Mouse (Mus musculus) lung, adult 2 months (tissue): ENCODE data around the gene Fundc1. TPM values are rescaled to one million over a fixed set of nuclear protein-coding genes. Genes with fewer than 3 reads are reported as not detected.

Experiments used
- DNase-seq: peaks from one replicate; pipeline ENCODE4 v3.0.0; 2022
- H3K4me1 ChIP-seq: fragments of 200-500 bp; 2 replicates; pipeline ENCODE4 v1.6.1; 2011; ENCODE audit warnings: low read length; ENCODE audit not compliant: control insufficient read depth, insufficient read depth
- H3K4me3 ChIP-seq: fragments of 200-500 bp; replicated peaks from 2 replicates; pipeline ENCODE3; 2011; ENCODE audit warnings: low read depth, mild to moderate bottlenecking, control low read depth, low read length; ENCODE audit errors: extremely low read depth
- CTCF ChIP-seq: fragments of 200-500 bp; IDR thresholded peaks from 2 replicates; pipeline ENCODE4 v1.5.1; 2011; ENCODE audit warnings: mild to moderate bottlenecking, low read length, control low read depth; ENCODE audit not compliant: insufficient read depth
- POLR2A ChIP-seq: fragments of 200-500 bp; IDR thresholded peaks from 2 replicates; pipeline ENCODE4 v1.6.1; 2011; ENCODE audit warnings: low read depth, mild to moderate bottlenecking, control low read depth, low read length, borderline replicate concordance; ENCODE audit errors: extremely low read depth
- WGBS: fragments of 180-500 bp; shearing (Covaris S2); methylation state at CpG from one replicate; pipeline ENCODE4 v1.1.7; 2018; 5-methylcytosine and 5-hydroxymethylcytosine counted together
- polyA plus RNA-seq: library from polyadenylated mRNA; depleted of rRNA; stranded (reverse); fragments of >200 nt; gene quantifications from 2 replicates; pipeline ENCODE4 v1.2.3, GENCODE M21; 2012; rRNA removed

The Fundc1 gene
- 12.5 and 15.1 TPM in 2 replicates for polyA plus RNA-seq

- TF ChIP-seq CTCF (no peak), POLR2A (peak; percentile 57; the same call in 1 of the 2 replicates)
- 12% methylated on average over 30 of the region's 30 CpGs for WGBS
These were observed at the start of gene Fundc1 for GRCm38 (mm10) chrX:17571621-17572459. Gene Fundc1 (minus strand): TSS chrX:17572325.

GRCm38 (mm10) chrX:17611253-17611652 lies 39.1 kb upstream of the Fundc1 start:
- no peak for TF ChIP-seq POLR2A
- TF ChIP-seq CTCF: no peak
- Histone ChIP-seq H3K4me3 (no peak overlapping the region), H3K4me1 (no peaks in the 10 kb centered on the region)
- 53% methylated on average over 1 of the region's 1 CpGs for WGBS
- no peak for DNase-seq

More at GRCm38 (mm10) chrX:17571621-17572459, at the start of gene Fundc1:
- Histone ChIP-seq H3K4me3 (peak within 1 kb of the TSS; percentile 77), H3K4me1 (no peaks in the 10 kb centered on the region)
- peak; percentile 90 for DNase-seq

- Histone ChIP-seq H3K4me3 (no peak overlapping the region), H3K4me1 (no peaks in the 10 kb centered on the region)
- WGBS: 38% methylated on average over 1 of the region's 1 CpGs
- TF ChIP-seq POLR2A (no peak), CTCF (no peak)
- DNase-seq: no peak
These were observed 36.6 kb upstream of the Fundc1 start for GRCm38 (mm10) chrX:17608763-17609162.

- no peak for TF ChIP-seq CTCF
- no peak for TF ChIP-seq POLR2A
- no peak overlapping the region for H3K4me3 ChIP-seq
- WGBS: 55% methylated on average over 3 of the region's 3 CpGs
- no peaks in the 10 kb centered on the region for H3K4me1 ChIP-seq
- DNase-seq: no peak
These were observed 35.5 kb upstream of the Fundc1 start for GRCm38 (mm10) chrX:17607668-17608067.

- Histone ChIP-seq H3K4me1 (no peaks in the 10 kb centered on the region; the same call in 1 of the 2 replicates), H3K4me3 (no peak overlapping the region)
- no peak for TF ChIP-seq POLR2A
- no peak for TF ChIP-seq CTCF
- no peak for DNase-seq
These were observed 21.2 kb upstream of the Fundc1 start for GRCm38 (mm10) chrX:17593331-17593730.

- TF ChIP-seq POLR2A (no peak), CTCF (no peak)
- no peak overlapping the region for H3K4me3 ChIP-seq
- H3K4me1 ChIP-seq: no peaks in the 10 kb centered on the region; the same call in 1 of the 2 replicates
- 6% methylated on average over 1 of the region's 1 CpGs for WGBS
- DNase-seq: no peak
These were observed 18.6 kb upstream of the Fundc1 start for GRCm38 (mm10) chrX:17590745-17591144.

GRCm38 (mm10) chrX:17571271-17571620 lies 879 bp downstream of the Fundc1 start:
- DNase-seq: no peak
- H3K4me3 ChIP-seq: peak overlapping the region; percentile 77
- 33% methylated on average over 10 of the region's 10 CpGs for WGBS
- TF ChIP-seq CTCF (no peak), POLR2A (no peak)
- H3K4me1 ChIP-seq: no peaks in the 10 kb centered on the region

- TF ChIP-seq CTCF (no peak), POLR2A (no peak)
- 68% methylated on average over 2 of the region's 2 CpGs for WGBS
- peaks cover 4% of the 10 kb centered on the region for H3K4me1 ChIP-seq
These were observed 3.5 kb downstream of the Fundc1 start for GRCm38 (mm10) chrX:17568670-17569069.

GRCm38 (mm10) chrX:17565743-17566142 lies 6.4 kb downstream of the Fundc1 start:
- no peak for TF ChIP-seq POLR2A
- no peak for TF ChIP-seq CTCF

More at GRCm38 (mm10) chrX:17568670-17569069, 3.5 kb downstream of the Fundc1 start:
- H3K4me3 ChIP-seq: no peak overlapping the region
- no peak for DNase-seq

GRCm38 (mm10) chrX:17564732-17565131 lies 7.4 kb downstream of the Fundc1 start:
- DNase-seq: no peak

More at GRCm38 (mm10) chrX:17565743-17566142, 6.4 kb downstream of the Fundc1 start:
- DNase-seq: no peak
- Histone ChIP-seq H3K4me3 (no peak overlapping the region), H3K4me1 (peaks cover 4% of the 10 kb centered on the region)

More at GRCm38 (mm10) chrX:17564732-17565131, 7.4 kb downstream of the Fundc1 start:
- H3K4me3 ChIP-seq: no peak overlapping the region
- TF ChIP-seq CTCF: no peak
- TF ChIP-seq POLR2A: no peak
- H3K4me1 ChIP-seq: peaks cover 4% of the 10 kb centered on the region
